Mouse (Mus musculus) erythroid progenitor cell, adult 5-6 weeks (primary cell): Measurements from ENCODE around the gene Cep170b. TPM values are rescaled to one million over a fixed set of nuclear protein-coding genes. Genes with fewer than 3 reads are reported as not detected.

Experiments
- ATAC-seq: replicated peaks from 2 replicates; pipeline ENCODE4 v1.8.0; 2016; ENCODE audit warnings: moderate number of reproducible peaks, mild to moderate bottlenecking, moderate TSS enrichment, inconsistent platforms; ENCODE audit not compliant: poor library complexity, low FRiP score, severe bottlenecking
- total RNA-seq, 2 experiments: library from RNA; stranded (forward) in 1 of 2; stranded (reverse) in 1 of 2; fragments of 150-400 nt in 1 of 2; fragments of 186-747, 209-891 nt in 1 of 2; gene quantifications; 2 replicates each; pipeline versions ENCODE4 v1.2.3 to v1.2.4; 2015 to 2017; ENCODE audit warnings: low replicate concordance in 2 of 2

The Cep170b gene
- total RNA-seq, 2 experiments from 2014 or later, result 1.3 TPM; not detected in 1

GRCm38 (mm10) chr12:112734881-112735655 is 14.8 kb downstream of the Cep170b start:
- no peak for ATAC-seq

GRCm38 (mm10) chr12:112735896-112736635 is 15.8 kb downstream of the Cep170b start:
- ATAC-seq, result no peak

- ATAC-seq, result no peak
Measured at GRCm38 (mm10) chr12:112736636-112736925, 16.3 kb downstream of the Cep170b start.

- ATAC-seq, result no peak
Measured at GRCm38 (mm10) chr12:112737081-112737480, 16.8 kb downstream of the Cep170b start.

- no peak for ATAC-seq
Measured at GRCm38 (mm10) chr12:112737761-112738160, 17.5 kb downstream of the Cep170b start.

GRCm38 (mm10) chr12:112738281-112739022 is 18.2 kb downstream of the Cep170b start:
- ATAC-seq, result no peak

GRCm38 (mm10) chr12:112739023-112739568 is 18.8 kb downstream of the Cep170b start:
- ATAC-seq, result no peak

GRCm38 (mm10) chr12:112742768-112743167 is 22.5 kb downstream of the Cep170b start:
- ATAC-seq, result no peak

GRCm38 (mm10) chr12:112743168-112743975 is 23.1 kb downstream of the Cep170b start:
- ATAC-seq, result 0 out of 2 replicates have a peak, but pooled peaks have one; percentile 53

GRCm38 (mm10) chr12:112744211-112744610 is 24.0 kb downstream of the Cep170b start:
- ATAC-seq, result no peak

GRCm38 (mm10) chr12:112744891-112745580 is 24.8 kb downstream of the Cep170b start:
- no peak for ATAC-seq

GRCm38 (mm10) chr12:112745716-112746115 is 25.5 kb downstream of the Cep170b start:
- no peak for ATAC-seq

GRCm38 (mm10) chr12:112746461-112746807 is 26.2 kb downstream of the Cep170b start:
- no peak for ATAC-seq

GRCm38 (mm10) chr12:112746808-112747605 is 26.8 kb downstream of the Cep170b start:
- no peak for ATAC-seq

- ATAC-seq, result no peak
Measured at GRCm38 (mm10) chr12:112747606-112747970, 27.3 kb downstream of the Cep170b start.

- no peak for ATAC-seq
Measured at GRCm38 (mm10) chr12:112750976-112751375, 30.7 kb downstream of the Cep170b start.

GRCm38 (mm10) chr12:112752399-112752798 is 32.1 kb downstream of the Cep170b start:
- ATAC-seq, result no peak

GRCm38 (mm10) chr12:112755900-112756299 is 35.6 kb downstream of the Cep170b start:
- no peak for ATAC-seq
